Mouse (Mus musculus) heart, embryonic 13.5 days (tissue): ENCODE measurements at regions not wholly inside any gene's neighbourhood (a gene's known extent, or its start where the extent isn't known, plus 50 kb on each side); places are given as distances from the start of the nearest gene placed in this dataset.

Experiments
- ATAC-seq: fragments of 200-750 bp; cut with Nextera tagmentation; 2 replicates; pipeline ENCODE4 v1.8.0; 2017; ENCODE audit warnings: moderate TSS enrichment; ENCODE audit not compliant: insufficient number of reproducible peaks, low FRiP score, low TSS enrichment; ENCODE audit errors: extremely low read depth
- H3K27ac ChIP-seq: fragments of 300-500 bp; sonication (generic); replicated peaks from 2 replicates; pipeline ENCODE4 v1.5.1; 2015; ENCODE audit warnings: moderate library complexity, mild to moderate bottlenecking, inconsistent platforms
- H3K27me3 ChIP-seq: fragments of 300-500 bp; sonication (generic); replicated peaks from 2 replicates; pipeline ENCODE4 v1.6.1; 2015; ENCODE audit warnings: mild to moderate bottlenecking, inconsistent platforms
- H3K36me3 ChIP-seq: fragments of 300-500 bp; sonication (generic); 2 replicates; pipeline ENCODE4 v1.6.1; 2015; ENCODE audit warnings: mild to moderate bottlenecking, inconsistent platforms
- H3K4me1 ChIP-seq: fragments of 300-500 bp; sonication (generic); 2 replicates; pipeline ENCODE4 v1.6.1; 2015; ENCODE audit warnings: inconsistent platforms
- H3K4me2 ChIP-seq: fragments of 300-500 bp; sonication (generic); 2 replicates; pipeline ENCODE4 v1.6.1; 2015; ENCODE audit warnings: inconsistent platforms, mild to moderate bottlenecking, moderate library complexity
- H3K4me3 ChIP-seq: fragments of 300-500 bp; sonication (generic); 2 replicates; pipeline ENCODE4 v1.5.1; 2015; ENCODE audit warnings: moderate library complexity, mild to moderate bottlenecking, inconsistent platforms
- H3K9ac ChIP-seq: fragments of 300-500 bp; sonication (generic); 2 replicates; pipeline ENCODE4 v1.6.1; 2015; ENCODE audit warnings: inconsistent platforms, mild to moderate bottlenecking, moderate library complexity
- H3K9me3 ChIP-seq: fragments of 300-500 bp; sonication (generic); 2 replicates; pipeline ENCODE4 v1.6.1; 2016; ENCODE audit warnings: inconsistent platforms
- WGBS: fragments of 180-500 bp; shearing (Covaris S2); methylation state at CpG from one replicate; pipeline ENCODE4 v1.1.7; 2015; ENCODE audit warnings: mixed read lengths; 5-methylcytosine and 5-hydroxymethylcytosine counted together

DNA sequence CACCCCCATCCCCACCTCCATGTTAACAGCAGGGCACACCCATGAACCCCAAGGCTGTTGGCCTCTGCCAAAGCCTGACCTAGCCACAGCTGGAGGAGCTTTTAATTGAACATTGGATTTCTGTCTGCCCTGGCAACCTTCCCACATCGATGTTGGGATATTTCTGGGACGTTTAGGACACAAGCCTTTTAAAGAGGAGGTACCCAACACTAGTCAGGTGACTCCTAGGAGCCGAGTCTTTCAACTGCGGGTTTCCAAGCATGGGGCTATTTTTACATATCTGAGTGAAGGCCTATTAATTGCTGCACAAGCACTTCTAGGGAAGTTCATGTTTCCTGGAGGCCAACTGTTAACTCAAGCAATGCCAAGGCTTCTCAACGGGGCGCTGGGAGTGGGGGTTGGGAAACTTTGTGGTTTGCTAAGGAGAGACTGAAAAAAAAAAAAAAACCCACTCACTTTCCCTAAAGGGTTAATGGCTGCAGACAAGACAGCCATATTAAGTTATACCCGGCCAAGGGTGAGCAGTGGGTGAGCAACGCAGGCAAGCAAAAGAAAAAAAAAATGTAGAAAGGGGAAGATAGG lies 213.3 kb downstream of the Bcl2l11 start:
- WGBS = 10% methylated on average over 8 of the region's 8 CpGs
- peak overlapping the region; percentile 48 for H3K4me2 ChIP-seq
- H3K36me3 ChIP-seq = no peaks in the 10 kb centered on the region
- no peak overlapping the region for H3K4me3 ChIP-seq
- no peak; the same call in 1 of the 2 replicates for ATAC-seq
- H3K27me3 ChIP-seq = no peaks in the 10 kb centered on the region
- H3K9me3 ChIP-seq = no peaks in the 10 kb centered on the region
- H3K9ac ChIP-seq = peak overlapping the region; percentile 52
- H3K27ac ChIP-seq = peak overlapping the region; percentile 90
- peaks cover 66% of the 10 kb centered on the region for H3K4me1 ChIP-seq

DNA sequence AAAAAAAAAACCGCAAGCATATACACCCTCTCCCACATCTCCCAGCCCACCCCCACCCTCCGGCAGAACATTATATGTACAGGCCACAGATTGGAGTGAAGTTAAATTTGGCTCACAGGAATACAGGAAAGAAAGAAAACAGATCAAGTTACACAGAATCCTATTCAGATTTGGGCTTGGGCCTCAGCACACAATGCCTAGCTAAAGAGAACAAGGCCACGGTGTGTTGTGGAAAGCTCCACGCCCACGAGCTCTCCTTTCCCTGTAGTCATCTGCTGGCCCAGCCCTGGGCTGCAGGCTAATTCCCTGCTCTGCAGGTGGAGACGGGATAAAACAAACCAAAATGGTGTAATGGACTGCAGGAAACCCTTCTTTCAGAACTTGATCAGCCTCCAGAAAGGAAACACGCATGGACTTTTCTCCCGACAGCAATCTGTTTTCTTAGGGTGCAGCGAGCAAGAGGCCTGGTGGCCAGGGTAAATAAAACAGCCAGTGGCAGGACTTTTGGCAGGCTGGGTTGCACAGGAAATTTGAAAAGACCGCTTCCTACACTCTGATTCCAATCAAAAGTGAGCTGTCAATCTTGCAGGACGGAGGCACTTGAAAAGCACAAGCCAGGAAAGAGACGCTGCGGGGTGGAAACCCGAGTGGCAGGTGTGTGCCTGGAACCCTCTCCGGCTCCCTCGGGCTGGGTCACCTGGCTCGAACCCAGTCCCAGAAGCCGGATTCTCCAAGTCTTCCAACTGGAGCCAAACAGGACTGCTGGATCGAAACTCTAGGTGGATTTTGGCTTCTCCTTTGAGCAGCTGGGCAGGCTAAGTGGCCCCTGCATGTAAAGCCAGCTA lies 214.0 kb downstream of the Bcl2l11 start:
- Histone ChIP-seq H3K4me1 (peaks cover 59% of the 10 kb centered on the region), H3K9ac (peak overlapping the region; percentile 52), H3K9me3 (no peaks in the 10 kb centered on the region), H3K27me3 (no peaks in the 10 kb centered on the region), H3K4me3 (no peak overlapping the region), H3K27ac (peak overlapping the region; percentile 90), H3K4me2 (peak overlapping the region; percentile 48), H3K36me3 (no peaks in the 10 kb centered on the region)
- WGBS = 47% methylated on average over 19 of the region's 19 CpGs
- ATAC-seq = no peak

DNA sequence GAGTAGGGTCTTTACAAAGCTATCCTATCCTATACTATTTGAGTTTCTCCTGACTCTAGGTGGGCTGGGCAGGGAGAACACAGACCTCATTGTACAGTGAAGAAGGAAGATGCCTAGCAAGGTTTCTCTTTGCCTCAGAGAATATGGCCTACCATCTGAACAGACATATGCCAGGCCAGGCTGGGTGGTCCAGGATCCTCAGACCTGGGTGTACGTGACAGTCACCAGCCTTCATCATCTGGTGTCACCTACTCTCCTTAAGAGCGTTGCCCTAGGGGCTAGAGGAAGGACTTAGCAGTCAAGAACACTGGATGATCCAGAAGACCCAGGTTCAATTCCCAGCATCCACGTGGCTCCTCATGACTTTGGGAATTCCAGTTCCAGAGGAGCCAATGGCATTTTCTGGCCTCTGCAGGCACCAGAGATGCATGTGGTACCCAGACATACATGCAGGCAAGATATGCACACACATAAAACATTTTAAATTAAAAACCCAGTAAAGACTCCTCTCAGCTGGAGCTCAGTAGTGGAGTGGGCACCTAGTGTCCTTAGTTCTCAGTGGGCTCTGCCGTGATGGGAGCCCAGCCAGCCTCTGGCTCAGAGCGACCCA lies 214.9 kb downstream of the Bcl2l11 start:
- peak overlapping the region; percentile 48; the same call in 1 of the 2 replicates for H3K4me2 ChIP-seq
- H3K27ac ChIP-seq = peak overlapping the region; percentile 90; the same call in 1 of the 2 replicates
- no peaks in the 10 kb centered on the region for H3K9me3 ChIP-seq
- 0 out of 2 replicates have a peak overlapping the region, but pooled peaks have one; percentile 52 for H3K9ac ChIP-seq
- H3K4me3 ChIP-seq = no peak overlapping the region
- H3K27me3 ChIP-seq = no peaks in the 10 kb centered on the region
- ATAC-seq = no peak
- peaks cover 56% of the 10 kb centered on the region for H3K4me1 ChIP-seq
- WGBS = 88% methylated on average over 5 of the region's 5 CpGs
- no peaks in the 10 kb centered on the region for H3K36me3 ChIP-seq

DNA sequence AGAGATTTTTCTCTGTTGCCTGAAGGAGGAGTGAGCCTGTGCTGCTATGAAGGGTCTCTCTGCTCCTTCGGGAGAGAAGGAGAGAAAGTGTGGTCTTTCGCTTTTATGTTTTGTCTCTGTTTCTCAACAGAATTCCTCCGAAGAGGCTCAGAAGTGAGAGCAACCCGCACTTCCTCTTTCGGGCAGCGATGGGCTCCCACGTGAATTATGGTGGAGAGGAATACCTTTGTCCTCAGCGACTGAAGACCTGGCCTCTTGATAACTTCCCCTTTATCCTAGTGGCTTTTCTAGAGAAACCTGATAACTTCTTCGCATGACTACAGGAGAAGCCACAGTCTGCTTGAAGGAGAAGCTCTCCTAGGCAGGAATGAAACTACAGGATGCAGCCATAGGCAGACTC lies 216.4 kb downstream of the Bcl2l11 start:
- Histone ChIP-seq H3K9ac (no peak overlapping the region), H3K27ac (no peak overlapping the region), H3K9me3 (no peaks in the 10 kb centered on the region), H3K4me2 (no peak overlapping the region), H3K36me3 (no peaks in the 10 kb centered on the region), H3K4me1 (peaks cover 54% of the 10 kb centered on the region), H3K27me3 (no peaks in the 10 kb centered on the region), H3K4me3 (no peak overlapping the region)
- 65% methylated on average over 9 of the region's 9 CpGs for WGBS
- no peak for ATAC-seq

DNA sequence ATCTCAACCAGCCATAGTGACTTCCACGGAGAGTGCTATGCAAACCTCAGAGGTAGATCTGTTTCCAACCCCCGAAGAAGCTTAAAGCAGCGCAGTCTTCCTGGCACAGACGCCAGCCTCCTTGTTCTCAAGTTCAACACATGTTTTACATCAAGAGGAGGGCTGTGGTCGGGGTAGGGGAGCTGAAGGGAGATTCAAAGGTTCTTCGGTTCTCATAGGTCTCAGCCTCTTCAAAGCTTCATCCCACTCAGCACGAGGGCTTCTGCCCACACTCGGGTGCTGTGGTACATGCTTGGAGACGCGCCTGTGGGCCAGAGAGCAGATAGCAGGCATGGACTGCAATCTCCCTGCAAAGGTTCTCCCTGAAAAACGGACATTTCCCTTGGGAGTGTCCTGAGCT lies 219.7 kb downstream of the Bcl2l11 start:
- H3K9ac ChIP-seq = no peak overlapping the region
- H3K9me3 ChIP-seq = no peaks in the 10 kb centered on the region
- no peaks in the 10 kb centered on the region for H3K36me3 ChIP-seq
- WGBS = 43% methylated on average over 11 of the region's 11 CpGs
- no peak overlapping the region for H3K27ac ChIP-seq
- peaks cover 26% of the 10 kb centered on the region for H3K4me1 ChIP-seq
- H3K4me3 ChIP-seq = no peak overlapping the region
- H3K4me2 ChIP-seq = no peak overlapping the region
- no peak for ATAC-seq
- no peaks in the 10 kb centered on the region for H3K27me3 ChIP-seq

DNA sequence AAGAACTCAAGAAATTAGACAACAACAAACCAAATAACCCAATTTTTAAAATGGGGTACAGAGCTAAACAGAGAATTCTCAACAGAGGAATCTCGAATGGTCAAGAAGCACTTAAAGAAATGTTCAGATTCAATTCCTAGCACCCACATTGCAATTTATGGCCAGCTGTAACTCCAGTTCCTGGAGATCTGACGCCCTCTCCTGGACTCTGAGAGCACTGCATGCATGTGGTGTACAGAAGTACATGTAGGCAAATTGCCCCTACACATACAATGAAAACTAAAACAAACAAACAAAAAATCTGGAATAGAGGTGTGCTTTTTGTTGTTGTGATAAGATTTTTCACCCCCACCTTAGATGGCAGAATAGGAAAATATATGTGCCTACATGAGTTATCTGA lies 222.7 kb downstream of the Bcl2l11 start:
- 57% methylated on average over 2 of the region's 2 CpGs for WGBS
- Histone ChIP-seq H3K9ac (no peak overlapping the region), H3K4me2 (no peak overlapping the region), H3K4me1 (peaks cover 5% of the 10 kb centered on the region; the same call in 1 of the 2 replicates), H3K27me3 (no peaks in the 10 kb centered on the region), H3K36me3 (no peaks in the 10 kb centered on the region), H3K9me3 (no peaks in the 10 kb centered on the region), H3K4me3 (no peak overlapping the region), H3K27ac (no peak overlapping the region)
- no peak for ATAC-seq

DNA sequence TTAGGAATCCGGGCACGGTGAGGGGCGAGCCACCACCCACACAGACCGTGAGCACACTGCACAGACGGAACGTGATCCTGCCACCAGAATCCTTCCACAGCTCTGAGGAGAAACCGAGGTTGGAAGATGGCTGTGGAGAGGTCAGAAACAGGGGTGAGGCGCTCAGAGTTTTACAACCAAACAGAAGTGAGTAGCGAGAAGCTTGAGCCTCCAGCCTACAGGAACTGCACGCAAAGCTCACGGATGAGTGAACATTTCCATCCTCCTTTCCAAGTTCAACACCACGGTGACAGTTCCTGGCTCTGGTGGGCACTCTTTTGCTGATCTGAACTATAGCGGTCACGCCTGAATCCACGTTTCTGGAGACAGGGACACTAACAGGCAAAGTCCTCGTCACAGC lies 225.6 kb downstream of the Bcl2l11 start:
- H3K27me3 ChIP-seq = no peaks in the 10 kb centered on the region
- H3K4me3 ChIP-seq = no peak overlapping the region
- 83% methylated on average over 16 of the region's 16 CpGs for WGBS
- no peaks in the 10 kb centered on the region for H3K4me1 ChIP-seq
- H3K9me3 ChIP-seq = peaks cover 10% of the 10 kb centered on the region
- ATAC-seq = no peak
- H3K27ac ChIP-seq = no peak overlapping the region
- H3K4me2 ChIP-seq = no peak overlapping the region
- no peaks in the 10 kb centered on the region for H3K36me3 ChIP-seq
- H3K9ac ChIP-seq = no peak overlapping the region

DNA sequence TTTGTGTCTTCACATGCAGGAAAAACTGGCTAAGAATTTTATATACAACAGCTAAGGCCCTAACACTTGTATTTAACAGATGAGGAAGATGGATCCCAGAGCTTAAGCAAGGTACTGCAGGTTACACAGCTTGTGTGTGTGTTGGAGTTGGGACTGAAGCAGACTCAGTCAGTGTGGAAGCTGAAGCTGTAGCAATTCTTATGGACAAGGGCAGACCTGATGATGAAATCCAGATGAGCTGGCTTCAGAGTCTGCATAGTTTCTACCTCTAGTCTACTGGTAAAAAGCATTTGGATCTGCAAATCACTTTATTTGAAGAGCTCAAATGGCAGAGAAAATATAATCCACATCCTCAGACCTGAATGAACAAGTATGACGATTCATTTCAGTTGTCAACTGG lies 226.7 kb downstream of the Bcl2l11 start:
- WGBS = 68% methylated on average over 1 of the region's 1 CpGs
- no peak for ATAC-seq
- no peaks in the 10 kb centered on the region for H3K27me3 ChIP-seq
- no peaks in the 10 kb centered on the region for H3K36me3 ChIP-seq
- no peak overlapping the region for H3K27ac ChIP-seq
- H3K4me1 ChIP-seq = no peaks in the 10 kb centered on the region
- no peak overlapping the region for H3K4me3 ChIP-seq
- peaks cover 13% of the 10 kb centered on the region for H3K9me3 ChIP-seq
- H3K4me2 ChIP-seq = no peak overlapping the region
- H3K9ac ChIP-seq = no peak overlapping the region

DNA sequence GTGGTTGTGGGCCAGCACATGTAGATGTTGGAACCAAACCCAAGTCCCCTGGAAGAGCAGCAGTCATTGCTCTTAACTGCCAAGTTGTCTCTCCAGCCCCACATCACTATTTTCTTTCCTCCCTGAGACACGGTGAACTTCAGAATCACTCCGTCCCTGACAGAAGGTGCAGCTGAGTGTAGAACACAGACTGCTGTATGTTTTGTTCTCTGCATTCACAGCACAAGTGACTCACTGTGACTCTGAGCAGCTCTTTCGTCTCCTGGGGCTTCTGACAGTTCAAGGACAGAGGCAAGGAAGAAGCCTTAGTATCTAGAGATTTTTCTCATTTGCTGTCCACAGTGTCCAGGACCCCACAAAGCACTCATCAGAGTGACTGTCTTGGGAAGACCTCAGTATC lies 227.6 kb downstream of the Bcl2l11 start:
- Histone ChIP-seq H3K4me2 (no peak overlapping the region), H3K4me1 (no peaks in the 10 kb centered on the region), H3K4me3 (no peak overlapping the region), H3K9me3 (peaks cover 13% of the 10 kb centered on the region), H3K36me3 (no peaks in the 10 kb centered on the region), H3K27ac (no peak overlapping the region), H3K27me3 (no peaks in the 10 kb centered on the region), H3K9ac (no peak overlapping the region)
- 65% methylated on average over 3 of the region's 3 CpGs for WGBS
- no peak for ATAC-seq

DNA sequence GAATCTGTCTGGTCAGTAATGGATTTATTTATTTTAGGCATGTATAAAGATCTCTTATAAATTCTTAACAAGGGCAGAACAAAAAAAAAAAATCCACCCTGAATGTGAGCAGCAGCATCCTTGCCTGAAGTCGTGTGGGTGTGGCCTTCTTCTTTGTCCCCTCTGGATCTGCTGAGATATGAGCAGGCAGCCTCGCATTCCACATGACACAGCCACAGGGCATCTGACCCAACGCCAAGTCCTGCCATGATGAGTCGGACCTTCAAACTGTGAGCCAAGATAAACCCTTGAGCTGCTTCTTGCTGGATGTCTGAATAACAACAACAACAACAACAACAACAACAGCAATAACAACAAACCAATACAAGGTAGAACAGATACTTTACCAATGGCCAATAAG lies 230.5 kb downstream of the Bcl2l11 start:
- Histone ChIP-seq H3K27ac (no peak overlapping the region), H3K9ac (no peak overlapping the region), H3K4me2 (no peak overlapping the region), H3K36me3 (no peaks in the 10 kb centered on the region), H3K27me3 (no peaks in the 10 kb centered on the region), H3K4me1 (no peaks in the 10 kb centered on the region), H3K4me3 (no peak overlapping the region), H3K9me3 (peaks cover 13% of the 10 kb centered on the region)
- 80% methylated on average over 4 of the region's 4 CpGs for WGBS
- ATAC-seq = no peak

DNA sequence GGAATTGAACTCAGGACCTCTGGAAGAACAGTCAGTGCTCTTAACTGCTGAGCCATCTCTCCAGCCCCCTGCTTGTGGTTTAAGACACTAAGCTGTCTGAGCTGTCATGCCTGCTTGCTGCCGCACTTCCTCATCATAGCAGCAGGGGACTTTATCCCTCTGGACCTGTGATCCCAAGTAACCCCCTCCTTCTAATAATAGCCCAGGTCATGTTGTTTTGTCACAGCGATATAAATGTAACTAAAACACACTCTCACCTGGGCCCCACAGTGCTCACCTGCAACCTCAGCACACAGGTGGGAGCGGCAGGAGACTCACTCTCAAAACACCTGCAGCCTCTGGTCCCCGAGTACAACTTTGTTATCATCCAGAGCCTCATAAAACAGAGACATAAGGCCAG lies 231.9 kb upstream of the Spdye4c start:
- H3K9ac ChIP-seq = no peak overlapping the region
- peaks cover 9% of the 10 kb centered on the region for H3K4me1 ChIP-seq
- no peaks in the 10 kb centered on the region for H3K27me3 ChIP-seq
- H3K36me3 ChIP-seq = no peaks in the 10 kb centered on the region
- ATAC-seq = no peak
- H3K4me3 ChIP-seq = no peak overlapping the region
- 71% methylated on average over 4 of the region's 4 CpGs for WGBS
- H3K27ac ChIP-seq = no peak overlapping the region
- peaks cover 13% of the 10 kb centered on the region for H3K9me3 ChIP-seq
- no peak overlapping the region for H3K4me2 ChIP-seq
